Mouse (Mus musculus) testis, adult 2 months (tissue): ENCODE data around the gene Rabgef1.

Experiments
- CTCF ChIP-seq: fragments of 200-500 bp; IDR thresholded peaks from 2 replicates; pipeline ENCODE4 v1.5.1; 2012; ENCODE audit warnings: low read depth, mild to moderate bottlenecking, inconsistent platforms, low read length, moderate library complexity; ENCODE audit not compliant: control insufficient read depth, insufficient read depth, insufficient replicate concordance
- POLR2A ChIP-seq: fragments of 200-500 bp; IDR thresholded peaks from 2 replicates; pipeline ENCODE4 v1.6.1; 2012; ENCODE audit warnings: low read depth, mild to moderate bottlenecking, inconsistent platforms, low read length, moderate library complexity; ENCODE audit not compliant: control insufficient read depth

GRCm38 (mm10) chr5:130145961-130146360 lies 25.6 kb upstream of the Rabgef1 start:
- no peak for TF ChIP-seq CTCF
- no peak for TF ChIP-seq POLR2A
